Mouse (Mus musculus): ENCODE measurements at regions not wholly inside any gene's neighbourhood (a gene's known extent, or its start where the extent isn't known, plus 50 kb on each side); places are given as distances from the start of the nearest gene placed in this dataset.

GRCm38 (mm10) chr5:45027876-45028275 lies 228.4 kb upstream of the Ldb2 start:
- TF ChIP-seq CTCF (IDR thresholded peaks at IDR 0.05; ENCODE audit: borderline replicate concordance, insufficient read depth, low read length) (no peak), POLR2A (IDR thresholded peaks at IDR 0.05; ENCODE audit: low read depth, low read length) (no peak)

Measured in embryonic fibroblast, embryonic 13.5 days (primary cell).